Mouse (Mus musculus) stomach, postnatal 0 days (tissue): ENCODE results near the gene Trpm3. TPM values are rescaled to one million over a fixed set of nuclear protein-coding genes. Genes with fewer than 3 reads are reported as not detected.
A peak's percentile ranks its signal among the peaks of the same experiment; 100 is the strongest.

Experiments used
- ATAC-seq: fragments of 200-750 bp; cut with Nextera tagmentation; 2 replicates; pipeline ENCODE4 v1.8.0; 2017; ENCODE audit not compliant: low FRiP score, low TSS enrichment
- DNase-seq: peaks from one replicate; pipeline ENCODE4 v3.0.0-alpha.2; 2016; ENCODE audit warnings: low spot score
- H3K27ac ChIP-seq: fragments of 300-500 bp; sonication (generic); replicated peaks from 2 replicates; pipeline ENCODE4 v1.5.1; 2014; ENCODE audit warnings: mild to moderate bottlenecking, control low read depth
- H3K27me3 ChIP-seq: fragments of 300-500 bp; sonication (generic); 2 replicates; pipeline ENCODE4 v1.6.1; 2014; ENCODE audit warnings: low read length; ENCODE audit not compliant: control insufficient read depth, insufficient read depth
- H3K36me3 ChIP-seq: fragments of 300-500 bp; sonication (generic); 2 replicates; pipeline ENCODE4 v1.6.1; 2014; ENCODE audit warnings: low read length, mixed read lengths; ENCODE audit not compliant: control insufficient read depth, insufficient read depth
- H3K4me1 ChIP-seq: fragments of 300-500 bp; sonication (generic); replicated peaks from 2 replicates; pipeline ENCODE4 v1.6.1; 2014; ENCODE audit warnings: antibody characterized with exemption; ENCODE audit not compliant: control insufficient read depth, insufficient read depth
- H3K4me2 ChIP-seq: fragments of 300-500 bp; sonication (generic); replicated peaks from 2 replicates; pipeline ENCODE4 v1.6.1; 2014; ENCODE audit warnings: low read depth, mild to moderate bottlenecking, control low read depth, moderate library complexity
- H3K4me3 ChIP-seq: fragments of 300-500 bp; sonication (generic); 2 replicates; pipeline ENCODE4 v1.5.1; 2014; ENCODE audit warnings: low read depth, low read length, control low read depth
- H3K9ac ChIP-seq: fragments of 300-500 bp; sonication (generic); 2 replicates; pipeline ENCODE4 v1.6.1; 2014; ENCODE audit warnings: mild to moderate bottlenecking, low read length, control low read depth, mixed read lengths
- H3K9me3 ChIP-seq: fragments of 300-500 bp; sonication (generic); 2 replicates; pipeline ENCODE4 v1.6.1; 2016; ENCODE audit warnings: low read length; ENCODE audit not compliant: control insufficient read depth
- CTCF ChIP-seq: IDR thresholded peaks from 2 replicates; pipeline ENCODE4 v1.5.1; 2016; ENCODE audit warnings: antibody characterized with exemption, low read depth, mild to moderate bottlenecking, moderate library complexity
- EP300 ChIP-seq: optimal IDR thresholded peaks from 2 replicates; pipeline ENCODE3; 2016; ENCODE audit warnings: antibody characterized with exemption
- WGBS: fragments of 180-500 bp; shearing (Covaris S2); extraction: QIAGEN DNeasy Blood & Tissue Kit; methylation state at CpG from one replicate; pipeline ENCODE4 v1.1.7; 2014; 5-methylcytosine and 5-hydroxymethylcytosine counted together
- microRNA counts: library from miRNA; unstranded; fragments of <30 nt; microRNA quantifications from one replicate; lab custom pipeline; 2015
- microRNA-seq: library from miRNA; unstranded; fragments of <30 nt; microRNA quantifications from one replicate; pipeline ENCODE4, GENCODE M21; 2016
- polyA plus RNA-seq: library from polyadenylated mRNA; unstranded; fragments of >200 nt; fragmentation: Nextera tagmentation; extraction: Ambion mirVana; gene quantifications from 2 replicates; pipeline ENCODE4 v1.2.1, GENCODE M21; 2015

Trpm3 gene
- polyA plus RNA-seq, 1 experiment from 2014 or later: 0.33 TPM

DNA sequence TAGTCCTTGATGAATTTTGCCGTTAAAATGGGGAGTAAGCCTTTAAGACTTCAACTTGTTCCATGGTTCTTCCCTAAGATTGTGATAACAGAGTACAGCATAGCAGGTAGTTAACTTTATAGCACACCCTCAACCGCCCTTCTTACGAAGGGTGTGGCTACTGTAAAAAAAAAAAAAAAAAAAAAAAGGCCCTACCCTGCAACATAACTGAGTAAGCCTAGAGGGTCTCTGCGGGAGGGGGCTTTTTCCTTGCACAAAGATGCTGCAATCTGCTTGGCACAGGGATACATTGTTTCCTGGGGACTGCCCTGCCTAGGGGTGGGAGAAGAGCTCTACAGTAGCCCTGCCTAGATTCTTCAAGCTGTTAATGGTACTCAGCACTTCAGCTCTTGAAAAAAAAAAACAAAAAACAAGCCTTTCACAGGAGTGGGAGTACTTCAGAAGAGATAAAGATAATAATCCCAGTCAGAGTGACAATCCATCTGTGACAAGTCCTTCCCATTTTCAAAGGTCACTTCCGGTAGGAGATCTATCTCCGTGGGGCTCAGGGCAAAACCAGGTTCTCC, 903.4 kb downstream of the Trpm3 start:
- Histone ChIP-seq H3K27ac (no peak overlapping the region), H3K4me3 (no peak overlapping the region), H3K36me3 (no peaks in the 10 kb centered on the region), H3K4me2 (no peak overlapping the region), H3K27me3 (no peaks in the 10 kb centered on the region), H3K4me1 (no peaks in the 10 kb centered on the region), H3K9ac (no peak overlapping the region), H3K9me3 (no peaks in the 10 kb centered on the region)
- ATAC-seq (no peak), DNase-seq (no peak)
- WGBS: 61% methylated on average over 6 of the region's 6 CpGs
- TF ChIP-seq CTCF: no peak
- no peak for TF ChIP-seq EP300

DNA sequence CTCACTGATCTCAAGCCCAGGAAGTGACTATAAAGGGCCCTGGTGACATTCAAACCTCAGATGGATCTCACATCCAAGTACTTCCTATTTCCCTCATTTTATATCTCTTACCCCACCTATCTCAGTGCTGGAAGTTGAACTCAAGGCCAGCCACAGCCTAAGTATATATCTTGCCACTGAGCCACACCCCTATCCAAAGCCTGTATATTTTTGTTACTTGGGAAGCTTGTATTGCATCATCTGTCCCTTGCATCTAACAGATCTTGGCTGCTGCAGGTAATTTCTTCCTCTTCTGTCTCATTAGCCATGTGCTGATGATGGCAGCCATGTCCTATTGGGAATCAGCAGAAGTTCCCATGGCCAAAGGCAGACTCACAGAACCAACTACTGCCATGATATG, 904.9 kb downstream of the Trpm3 start:
- Histone ChIP-seq H3K27me3 (no peaks in the 10 kb centered on the region), H3K9ac (no peak overlapping the region), H3K36me3 (no peaks in the 10 kb centered on the region), H3K4me2 (no peak overlapping the region), H3K9me3 (no peaks in the 10 kb centered on the region), H3K4me3 (no peak overlapping the region), H3K27ac (no peak overlapping the region), H3K4me1 (no peaks in the 10 kb centered on the region)
- ATAC-seq (no peak), DNase-seq (no peak)
- TF ChIP-seq EP300 (no peak), CTCF (no peak)

MicroRNA genes within 50 kb of the gene (microRNA counts, 519-probe panel; counts per million panel counts)
- microRNA mmu-miR-204 (lab: Ali Mortazavi, UCI): 3,756 counts per million, percentile 23 among the panel's probes with 10 or more counts

Small RNA genes lying within 50 kb of the gene (microRNA-seq; reads per million reads assigned to microRNA genes)
- 66.2 reads per million, percentile 39 among the genes with 10 or more reads in this experiment for gene Mir204
